Mouse (Mus musculus): ENCODE data around the gene Tnf.

Gene Tnf

GRCm38 (mm10) chr17:35168541-35169207 lies 33.1 kb downstream of the Tnf start:
- peak; percentile 35 to 51 for DNase-seq

- no peak for DNase-seq
These were observed 34.0 kb downstream of the Tnf start for GRCm38 (mm10) chr17:35167794-35168193.

GRCm38 (mm10) chr17:35166352-35167035 lies 35.3 kb downstream of the Tnf start:
- peak; percentile 82 to 83 for DNase-seq

GRCm38 (mm10) chr17:35165451-35166155 lies 36.2 kb downstream of the Tnf start:
- DNase-seq, result no peak

GRCm38 (mm10) chr17:35164568-35165450 lies 37.0 kb downstream of the Tnf start, which contains the start of gene Prrc2a:
Gene Prrc2a (minus strand): TSS chr17:35164897.
- DNase-seq, result peak; percentile 97 to 99

GRCm38 (mm10) chr17:35164218-35164567 lies 37.6 kb downstream of the Tnf start:
- peak in 1 of 2 experiments; percentile 39 for DNase-seq

DNA sequence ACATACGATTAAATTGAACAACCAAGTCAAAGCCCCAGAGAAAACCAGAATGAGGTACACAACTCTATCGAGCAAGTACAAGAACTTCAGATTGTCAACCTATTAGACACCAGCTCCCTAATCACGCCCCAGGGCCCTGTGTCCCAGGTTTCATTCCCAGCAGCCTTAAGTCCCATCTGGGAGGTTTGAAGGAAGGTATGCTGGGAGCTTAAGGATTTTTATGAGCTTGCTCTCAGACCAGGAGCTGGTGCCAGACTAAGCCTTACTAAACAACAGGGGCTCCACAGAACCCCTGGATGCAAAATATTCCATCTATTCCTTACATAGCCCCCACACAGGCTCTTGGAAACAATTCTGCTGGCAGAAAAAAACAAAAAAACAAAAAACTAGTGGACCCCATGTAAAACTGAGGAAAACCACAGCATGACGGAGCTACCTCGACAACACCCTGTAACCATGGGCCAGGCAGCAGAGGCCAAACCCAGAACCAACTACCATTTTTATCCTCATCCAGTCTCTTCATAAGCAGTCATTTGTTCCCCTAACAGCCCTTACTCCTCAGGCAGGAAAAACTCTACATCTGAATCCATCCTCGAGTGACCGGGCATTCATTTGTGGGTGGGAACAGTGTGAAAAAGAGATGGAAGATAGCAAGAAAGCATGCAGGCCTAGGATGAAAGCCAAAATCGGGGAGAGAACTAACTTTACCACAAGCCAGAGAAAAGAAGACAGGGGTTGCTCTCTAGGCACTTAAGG lies 38.3 kb downstream of the Tnf start:
- DNase-seq, result no peak

GRCm38 (mm10) chr17:35162730-35163129 lies 39.1 kb downstream of the Tnf start:
- peak; percentile 54 to 73 for DNase-seq

GRCm38 (mm10) chr17:35162121-35162520 lies 39.7 kb downstream of the Tnf start:
- no peak for DNase-seq

GRCm38 (mm10) chr17:35161421-35161820 lies 40.4 kb downstream of the Tnf start:
- no peak for DNase-seq

GRCm38 (mm10) chr17:35159638-35160037 lies 42.2 kb downstream of the Tnf start:
- DNase-seq, result no peak

DNA sequence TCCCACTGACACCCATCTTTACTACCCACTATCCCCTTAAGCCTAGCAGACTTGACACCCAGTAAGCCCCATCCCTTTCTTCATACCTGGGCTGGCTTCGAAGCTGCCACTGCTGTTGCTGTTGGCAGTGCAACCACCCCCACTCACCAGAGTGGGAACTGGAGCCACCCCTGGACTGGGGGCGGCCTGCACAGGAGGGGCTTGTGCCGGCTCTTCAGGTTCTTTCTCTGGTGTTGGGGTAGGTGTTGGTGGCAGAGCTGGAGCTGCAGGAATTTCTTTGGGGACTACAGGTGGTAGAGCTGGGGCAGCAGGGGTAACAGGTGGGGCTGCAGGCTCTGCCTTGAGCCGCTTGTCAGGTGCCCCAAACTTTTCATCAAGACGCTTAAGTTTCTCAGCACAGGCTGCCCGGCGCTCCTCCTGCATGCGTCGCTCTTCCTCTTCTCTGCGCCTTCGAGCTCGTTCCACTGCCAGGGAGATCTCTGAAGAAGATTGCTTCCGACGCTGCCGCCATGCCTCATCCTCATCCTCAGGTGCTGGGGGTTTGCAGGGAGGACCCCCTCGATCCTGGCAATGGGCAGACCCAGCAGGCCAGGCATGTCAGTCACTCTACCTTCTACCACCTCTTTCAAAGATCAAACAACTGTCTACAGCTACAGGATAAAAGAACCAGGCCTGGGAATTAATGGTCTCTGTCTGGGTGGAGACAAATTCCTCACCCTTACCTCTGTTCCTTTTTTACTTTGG lies 42.8 kb downstream of the Tnf start:
- no peak for DNase-seq

- DNase-seq, result no peak
These were observed 44.1 kb downstream of the Tnf start for GRCm38 (mm10) chr17:35157661-35158175.

DNA sequence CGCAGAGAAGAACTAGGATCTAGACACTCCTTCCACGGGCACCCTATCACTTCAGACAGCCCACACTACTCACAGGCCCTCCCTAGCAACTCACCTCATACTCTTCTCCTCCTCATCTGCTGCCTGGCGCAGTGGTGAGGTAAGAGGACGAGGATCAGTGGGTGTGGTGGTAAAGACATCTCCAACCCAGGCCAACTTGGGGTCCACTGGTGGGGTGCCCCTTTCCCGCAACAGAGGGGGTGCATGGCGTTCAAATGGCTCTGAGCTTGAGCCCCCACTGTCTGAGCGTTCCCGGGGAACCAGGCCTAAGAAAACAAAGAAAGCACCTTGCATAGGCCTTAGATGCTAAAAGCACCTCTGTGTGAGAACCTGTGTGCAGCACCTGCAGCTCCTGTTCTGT lies 44.6 kb downstream of the Tnf start:
- DNase-seq, result no peak

DNA sequence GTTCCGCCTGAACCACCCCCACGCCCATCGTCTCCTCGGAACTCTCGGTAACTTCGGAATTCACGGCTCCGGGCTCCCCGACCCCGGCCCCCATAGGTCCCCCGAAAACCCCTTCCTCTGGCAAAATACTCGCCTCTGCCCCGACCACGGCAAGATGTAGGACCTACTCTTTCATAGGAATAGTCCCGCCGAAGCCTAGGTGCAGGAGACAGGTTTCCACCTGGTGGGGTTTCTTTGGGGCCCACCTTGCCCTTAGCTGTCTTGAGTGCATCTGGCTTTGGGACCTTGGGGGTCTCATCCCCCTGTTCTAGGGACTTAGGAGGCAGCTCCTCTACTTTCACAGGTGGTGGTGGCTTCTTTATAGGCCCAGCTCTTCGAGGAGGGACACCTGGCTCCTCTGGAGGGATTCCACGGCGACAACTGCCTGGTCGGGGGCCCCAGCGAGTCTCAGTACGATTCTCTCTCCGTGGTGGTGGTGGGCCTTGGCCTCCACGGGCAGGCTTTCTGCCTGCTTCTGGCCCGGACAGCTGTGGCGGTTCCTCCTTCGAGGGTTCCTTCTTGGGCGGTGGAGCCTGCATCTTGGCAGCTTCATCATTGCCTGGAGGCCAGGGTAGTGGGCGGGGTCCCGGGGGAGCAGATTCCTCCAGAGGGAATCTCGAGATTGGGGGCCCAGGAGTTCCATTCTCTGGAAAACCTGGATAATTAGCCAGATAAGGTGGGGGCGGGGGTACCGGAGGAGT lies 45.2 kb downstream of the Tnf start:
- no peak for DNase-seq

DNA sequence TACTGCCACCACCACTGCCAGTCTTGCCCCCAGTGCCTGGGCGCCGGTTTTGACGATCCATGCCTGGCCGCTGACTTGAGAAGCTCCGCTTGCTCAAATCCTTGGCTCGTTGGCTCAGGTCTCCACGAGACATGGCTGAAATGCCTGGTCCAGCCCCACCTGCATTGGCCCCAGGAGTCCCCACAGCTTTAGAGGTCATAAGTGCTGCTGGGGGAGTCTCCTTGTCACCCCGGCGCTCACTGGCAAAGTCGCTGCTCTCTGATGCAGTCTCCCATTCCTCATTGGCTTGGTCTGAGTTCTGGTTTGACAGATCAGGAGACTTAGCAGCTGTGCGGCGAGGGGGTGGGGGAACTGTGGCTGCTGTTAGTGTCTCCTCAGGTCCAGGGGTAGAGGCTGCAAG lies 46.4 kb downstream of the Tnf start:
- DNase-seq, result no peak

DNA sequence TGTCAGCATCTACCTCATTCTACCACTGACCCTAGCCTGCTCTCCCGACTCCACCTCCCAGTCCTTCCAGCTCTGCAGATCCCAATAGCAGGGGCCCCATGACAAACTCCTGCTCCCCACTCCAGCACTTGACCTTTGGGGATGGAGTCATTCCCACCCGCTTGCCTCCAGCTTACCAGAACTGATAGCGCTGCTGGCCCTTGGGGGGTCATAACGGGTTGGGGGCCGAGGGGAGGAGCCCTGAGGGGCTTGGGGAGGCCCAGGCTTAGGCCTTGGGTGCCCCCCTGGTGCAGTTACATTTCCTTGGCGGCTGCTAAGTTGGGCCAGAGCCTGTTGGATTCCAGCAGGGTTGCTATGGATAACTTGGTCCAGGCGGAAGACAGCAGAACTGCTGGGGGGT lies 47.2 kb downstream of the Tnf start:
- DNase-seq, result no peak

- DNase-seq, result no peak
These were observed 47.9 kb downstream of the Tnf start for GRCm38 (mm10) chr17:35153931-35154330.

DNA sequence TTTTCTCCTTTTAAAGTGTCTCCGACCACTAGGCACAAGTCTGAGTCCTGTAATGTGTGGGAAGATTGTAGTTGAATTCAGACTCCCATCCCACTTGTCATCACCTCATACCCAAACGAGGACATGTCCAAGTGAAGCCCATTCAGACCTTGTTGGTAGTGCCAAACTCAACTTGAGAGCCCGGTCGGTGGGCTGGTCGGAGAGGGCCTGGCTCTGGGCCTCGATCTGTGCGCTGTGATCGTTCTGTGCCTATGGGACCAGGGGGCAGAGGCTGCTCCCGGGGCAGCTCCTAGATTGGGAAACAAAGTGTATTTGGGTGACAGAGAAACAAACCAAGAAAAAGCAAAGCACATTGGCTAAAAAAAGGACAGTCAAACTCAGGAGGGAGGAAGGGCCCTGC lies 48.7 kb downstream of the Tnf start:
- no peak for DNase-seq

GRCm38 (mm10) chr17:35152121-35152520 lies 49.7 kb downstream of the Tnf start:
- DNase-seq, result peak; percentile 44 to 50

All from kidney, postnatal 36 days (tissue).